Mouse (Mus musculus) left cerebral cortex, postnatal 4 days (tissue): Measurements from ENCODE around the gene Rtn4rl1. TPM values are rescaled to one million over a fixed set of nuclear protein-coding genes. Genes with fewer than 3 reads are reported as not detected.
"Not testable (repeated sequence)": the region's sequence is repeated elsewhere in the genome, so short reads cannot be mapped to it uniquely, and the experiment has no call there.

Experiments used
- DNase-seq: peaks from one replicate; pipeline ENCODE4 v3.0.0-alpha.2; 2022
- intact Hi-C: fragments of 180-260 bp; cut with DNase I; formaldehyde crosslinking; loops from one replicate; pipeline ENCODE4 v1.15.1; 2025
- total RNA-seq, 2 experiments: library from RNA; stranded (reverse); gene quantifications; 2 replicates each; pipeline ENCODE4 v1.2.3; 2021

Gene Rtn4rl1
- total RNA-seq, 2 experiments from 2014 or later: 31.6 to 35.4 TPM

- DNase-seq: no peak
- intact Hi-C loops: loop anchor here (5.0 to 10.0 kb wide), 2 partner anchors 182 to 220 kb away; no protein-coding TSS in a partner anchor
These were observed 28.8 kb upstream of the Rtn4rl1 start for GRCm38 (mm10) chr11:75164750-75165149.

GRCm38 (mm10) chr11:75165441-75166192 is 28.0 kb upstream of the Rtn4rl1 start:
- peak; percentile 58 for DNase-seq
- intact Hi-C loops: loop anchor here (10.0 kb wide), 1 partner anchor 221 kb away; no protein-coding TSS in a partner anchor

GRCm38 (mm10) chr11:75166193-75166842 is 27.3 kb upstream of the Rtn4rl1 start:
- intact Hi-C loops: loop anchor here (10.0 kb wide), 1 partner anchor 222 kb away; no protein-coding TSS in a partner anchor
- no peak for DNase-seq

GRCm38 (mm10) chr11:75166861-75167642 is 26.5 kb upstream of the Rtn4rl1 start:
- intact Hi-C loops: loop anchor here (10.0 kb wide), 1 partner anchor 222 kb away; no protein-coding TSS in a partner anchor
- no peak for DNase-seq

- intact Hi-C loops: loop anchor here (10.0 kb wide), 1 partner anchor 223 kb away; no protein-coding TSS in a partner anchor
- no peak for DNase-seq
These were observed 25.7 kb upstream of the Rtn4rl1 start for GRCm38 (mm10) chr11:75167643-75168589.

- intact Hi-C loops: loop anchor here (10.0 kb wide), 1 partner anchor 224 kb away; no protein-coding TSS in a partner anchor
- peak; percentile 76 for DNase-seq
These were observed 24.8 kb upstream of the Rtn4rl1 start for GRCm38 (mm10) chr11:75168590-75169361.

GRCm38 (mm10) chr11:75169405-75170080 is 24.0 kb upstream of the Rtn4rl1 start, which contains the start of gene Hic1:
Gene Hic1, minus strand, starts transcription at chr11:75169519.
- intact Hi-C loops: loop anchor here (10.0 kb wide), 1 partner anchor 225 kb away; no protein-coding TSS in a partner anchor
- no peak for DNase-seq

- DNase-seq: peak; percentile 92
- intact Hi-C loops: no loop called here
These were observed 23.3 kb upstream of the Rtn4rl1 start for GRCm38 (mm10) chr11:75170136-75170751.

- intact Hi-C loops: no loop called here
- no peak for DNase-seq
These were observed 22.3 kb upstream of the Rtn4rl1 start for GRCm38 (mm10) chr11:75171186-75171865.

- no peak for DNase-seq
- intact Hi-C loops: no loop called here
These were observed 21.2 kb upstream of the Rtn4rl1 start for GRCm38 (mm10) chr11:75172151-75173094.

- intact Hi-C loops: no loop called here
- peak; percentile 92 for DNase-seq
These were observed 20.3 kb upstream of the Rtn4rl1 start for GRCm38 (mm10) chr11:75173095-75173798.

GRCm38 (mm10) chr11:75173799-75174165 is 19.8 kb upstream of the Rtn4rl1 start:
- no peak for DNase-seq
- intact Hi-C loops: no loop called here

- intact Hi-C loops, DNase-seq: not testable (repeated sequence)
These were observed 19.0 kb upstream of the Rtn4rl1 start for GRCm38 (mm10) chr11:75174574-75174973.

- intact Hi-C loops: loop anchor here (5.0 kb wide), 1 partner anchor 214 kb away; no protein-coding TSS in a partner anchor
- no peak for DNase-seq
These were observed 15.6 kb upstream of the Rtn4rl1 start for GRCm38 (mm10) chr11:75178011-75178410.

GRCm38 (mm10) chr11:75178672-75179208 is 14.8 kb upstream of the Rtn4rl1 start, which contains the start of gene Ovca2:
Gene Ovca2, minus strand, starts transcription at chr11:75178835.
- peak; percentile 94 for DNase-seq
- intact Hi-C loops: loop anchor here (5.0 kb wide), 1 partner anchor 214 kb away; no protein-coding TSS in a partner anchor
